Mouse (Mus musculus) midbrain, postnatal 0 days (tissue): Measurements from ENCODE around the gene Bnc1. TPM values are rescaled to one million over a fixed set of nuclear protein-coding genes. Genes with fewer than 3 reads are reported as not detected.
A peak's percentile ranks its signal among the peaks of the same experiment; 100 is the strongest.

Source experiments
- ATAC-seq: fragments of 200-750 bp; cut with Nextera tagmentation; 2 replicates; pipeline ENCODE4 v1.8.0; 2017; ENCODE audit warnings: moderate number of reproducible peaks, mild to moderate bottlenecking, moderate TSS enrichment, moderate library complexity; ENCODE audit not compliant: low FRiP score
- DNase-seq: peaks from one replicate; pipeline ENCODE4 v3.0.0-alpha.2; 2015; ENCODE audit warnings: low spot score
- H3K27ac ChIP-seq: fragments of 300-500 bp; sonication (generic); 2 replicates; pipeline ENCODE4 v1.5.1; 2014; ENCODE audit warnings: low read depth, mild to moderate bottlenecking, low read length, mixed read lengths
- H3K27me3 ChIP-seq: fragments of 300-500 bp; sonication (generic); 2 replicates; pipeline ENCODE4 v1.6.1; 2014; ENCODE audit warnings: low read length, control low read depth, mixed read lengths; ENCODE audit not compliant: insufficient read depth
- H3K36me3 ChIP-seq: fragments of 300-500 bp; sonication (generic); 2 replicates; pipeline ENCODE4 v1.6.1; 2014; ENCODE audit warnings: low read length, control low read depth, mixed read lengths; ENCODE audit not compliant: insufficient read depth
- H3K4me1 ChIP-seq: fragments of 300-500 bp; sonication (generic); 2 replicates; pipeline ENCODE4 v1.6.1; 2014; ENCODE audit warnings: mild to moderate bottlenecking, control low read depth, antibody characterized with exemption, low read length, mixed read lengths; ENCODE audit not compliant: insufficient read depth
- H3K4me2 ChIP-seq: fragments of 300-500 bp; sonication (generic); 2 replicates; pipeline ENCODE4 v1.6.1; 2014; ENCODE audit warnings: low read depth, mild to moderate bottlenecking, low read length, mixed read lengths; ENCODE audit not compliant: poor library complexity, severe bottlenecking
- H3K4me3 ChIP-seq: fragments of 300-500 bp; sonication (generic); 2 replicates; pipeline ENCODE4 v1.5.1; 2014; ENCODE audit warnings: low read depth, mild to moderate bottlenecking, low read length, moderate library complexity
- H3K9ac ChIP-seq: fragments of 300-500 bp; sonication (generic); replicated peaks from 2 replicates; pipeline ENCODE4 v1.6.1; 2014; ENCODE audit warnings: mild to moderate bottlenecking, low read length, moderate library complexity, mixed read lengths; ENCODE audit not compliant: poor library complexity, severe bottlenecking
- H3K9me3 ChIP-seq: fragments of 300-500 bp; sonication (generic); 2 replicates; pipeline ENCODE4 v1.6.1; 2016; ENCODE audit warnings: low read length, control low read depth
- CTCF ChIP-seq: IDR thresholded peaks from 2 replicates; pipeline ENCODE4 v1.5.1; 2016; ENCODE audit warnings: antibody characterized with exemption, mild to moderate bottlenecking
- WGBS: fragments of 180-500 bp; shearing (Covaris S2); extraction: QIAGEN DNeasy Blood & Tissue Kit; methylation state at CpG from one replicate; pipeline ENCODE4 v1.1.7; 2014; 5-methylcytosine and 5-hydroxymethylcytosine counted together
- polyA plus RNA-seq: library from polyadenylated mRNA; unstranded; fragments of >200 nt; fragmentation: Nextera tagmentation; extraction: Ambion mirVana; gene quantifications from 2 replicates; pipeline ENCODE4 v1.2.1, GENCODE M21; 2015
- total RNA-seq: library from RNA; depleted of rRNA; stranded (reverse); fragments of >200 nt; gene quantifications from 2 replicates; pipeline ENCODE4 v1.2.3, GENCODE M21; 2014; rRNA removed

The Bnc1 gene
- total and polyA plus RNA-seq, 2 experiments from 2014 or later: 0.02 to 0.22 TPM

- H3K9me3 ChIP-seq: no peaks in the 10 kb centered on the region
- peaks cover 7% of the 10 kb centered on the region for H3K4me1 ChIP-seq
- TF ChIP-seq CTCF: no peak
- 16% methylated on average over 5 of the region's 5 CpGs for WGBS
- H3K9ac ChIP-seq: peak overlapping the region; percentile 96
- peak overlapping the region; percentile 96; the same call in 1 of the 2 replicates for H3K27ac ChIP-seq
- peak; percentile 17 for DNase-seq
- no peak for ATAC-seq
- H3K27me3 ChIP-seq: no peaks in the 10 kb centered on the region
- H3K36me3 ChIP-seq: no peaks in the 10 kb centered on the region
- peak overlapping the region; percentile 97 for H3K4me3 ChIP-seq
- H3K4me2 ChIP-seq: peak overlapping the region; percentile 79
Observed at GRCm38 (mm10) chr7:81932521-81933045, 59.5 kb downstream of the Bnc1 start.

- no peak overlapping the region for H3K9ac ChIP-seq
- 79% methylated on average over 7 of the region's 7 CpGs for WGBS
- H3K4me3 ChIP-seq: no peak overlapping the region
- no peaks in the 10 kb centered on the region for H3K36me3 ChIP-seq
- no peak for ATAC-seq
- H3K27me3 ChIP-seq: no peaks in the 10 kb centered on the region
- no peaks in the 10 kb centered on the region for H3K9me3 ChIP-seq
- DNase-seq: no peak
- peaks cover 7% of the 10 kb centered on the region for H3K4me1 ChIP-seq
- H3K4me2 ChIP-seq: no peak overlapping the region
- no peak for TF ChIP-seq CTCF
- H3K27ac ChIP-seq: no peak overlapping the region
Observed at GRCm38 (mm10) chr7:81928998-81929397, 63.1 kb downstream of the Bnc1 start.

GRCm38 (mm10) chr7:81921379-81921952, 70.6 kb downstream of the Bnc1 start:
- Histone ChIP-seq H3K36me3 (no peaks in the 10 kb centered on the region), H3K27ac (no peak overlapping the region), H3K27me3 (no peaks in the 10 kb centered on the region), H3K9ac (no peak overlapping the region), H3K4me1 (no peaks in the 10 kb centered on the region), H3K4me3 (no peak overlapping the region), H3K4me2 (no peak overlapping the region), H3K9me3 (no peaks in the 10 kb centered on the region)
- WGBS: 77% methylated on average over 1 of the region's 1 CpGs
- no peak for TF ChIP-seq CTCF
- DNase-seq (no peak), ATAC-seq (no peak)

- Histone ChIP-seq H3K36me3 (no peaks in the 10 kb centered on the region), H3K9me3 (no peaks in the 10 kb centered on the region), H3K9ac (no peak overlapping the region), H3K4me2 (no peak overlapping the region), H3K4me1 (no peaks in the 10 kb centered on the region), H3K27ac (no peak overlapping the region), H3K4me3 (no peak overlapping the region), H3K27me3 (no peaks in the 10 kb centered on the region)
- ATAC-seq (no peak), DNase-seq (no peak)
- TF ChIP-seq CTCF: no peak
- 87% methylated on average over 4 of the region's 4 CpGs for WGBS
Observed at GRCm38 (mm10) chr7:81920314-81920713, 71.8 kb downstream of the Bnc1 start.

GRCm38 (mm10) chr7:81918316-81918715, 73.8 kb downstream of the Bnc1 start:
- Histone ChIP-seq H3K4me2 (no peak overlapping the region), H3K9ac (no peak overlapping the region), H3K27ac (no peak overlapping the region), H3K9me3 (no peaks in the 10 kb centered on the region), H3K36me3 (no peaks in the 10 kb centered on the region), H3K4me1 (no peaks in the 10 kb centered on the region), H3K27me3 (no peaks in the 10 kb centered on the region), H3K4me3 (no peak overlapping the region)
- no peak for TF ChIP-seq CTCF
- 70% methylated on average over 5 of the region's 5 CpGs for WGBS
- no peak for DNase-seq
- ATAC-seq: no peak

Other genes with a start within 250 kb of the Bnc1 start
- 81.6 and 104 TPM in 2 replicates for gene Ramac, start 229.4 kb downstream of the Bnc1 start, total RNA-seq
- 189 and 190 TPM in 2 replicates for gene Ramac, start 229.4 kb downstream of the Bnc1 start, polyA plus RNA-seq
- 34.7 and 48.7 TPM in 2 replicates for gene 3110040N11Rik, start 202.8 kb downstream of the Bnc1 start, total RNA-seq
- gene 3110040N11Rik, start 202.8 kb downstream of the Bnc1 start, polyA plus RNA-seq: 51.3 and 54.6 TPM in 2 replicates
- 112 and 127 TPM in 2 replicates for gene Btbd1, start 162.9 kb downstream of the Bnc1 start, total RNA-seq
- 85.4 and 92.5 TPM in 2 replicates for gene Btbd1, start 162.9 kb downstream of the Bnc1 start, polyA plus RNA-seq
- gene Gm10160, start 136.5 kb downstream of the Bnc1 start, total RNA-seq: not detected in 2 replicates
- not detected in 2 replicates for gene Gm10160, start 136.5 kb downstream of the Bnc1 start, polyA plus RNA-seq
- 8.7 and 15.2 TPM in 2 replicates for gene Tm6sf1, start 133.3 kb downstream of the Bnc1 start, total RNA-seq
- gene Tm6sf1, start 133.3 kb downstream of the Bnc1 start, polyA plus RNA-seq: 7.9 and 9.8 TPM in 2 replicates
- gene Hdgfl3, start 57.8 kb downstream of the Bnc1 start, total RNA-seq: 136 and 180 TPM in 2 replicates
- 58.0 and 68.1 TPM in 2 replicates for gene Hdgfl3, start 57.8 kb downstream of the Bnc1 start, polyA plus RNA-seq
- 58.6 and 70.4 TPM in 2 replicates for gene Sh3gl3, start 181.5 kb upstream of the Bnc1 start, total RNA-seq
- gene Sh3gl3, start 181.5 kb upstream of the Bnc1 start, polyA plus RNA-seq: 102 and 108 TPM in 2 replicates